Mouse (Mus musculus): ENCODE measurements around the gene Timm8a1. TPM values are rescaled to one million over a fixed set of nuclear protein-coding genes. Genes with fewer than 3 reads are reported as not detected.
A peak's percentile ranks its signal among the peaks of the same experiment; 100 is the strongest.

Timm8a1 gene
- total and polyA plus RNA-seq, 2 experiments: 3.6 to 39.0 TPM

DNA sequence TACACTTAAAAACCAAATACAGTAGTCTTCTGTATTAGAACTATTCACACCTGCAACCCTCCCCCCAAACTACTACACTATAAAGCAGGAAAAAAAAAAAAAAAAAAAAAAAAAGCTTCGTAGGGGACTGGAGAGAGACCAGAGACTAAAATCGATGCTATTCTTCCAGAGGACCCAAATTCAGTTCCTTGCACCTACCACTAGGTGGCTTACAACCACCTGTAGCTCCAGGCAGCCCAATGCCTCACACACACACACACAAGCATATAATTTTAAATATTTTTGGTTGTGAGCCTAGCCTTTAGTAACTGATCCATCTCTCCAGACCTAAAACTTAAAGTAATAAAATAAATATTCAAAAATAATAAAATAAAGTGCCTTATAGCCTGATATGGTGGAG, 32.2 kb downstream of the Timm8a1 start:
- TF ChIP-seq POLR2A (IDR thresholded peaks at IDR 0.05; ENCODE audit: extremely low read depth, insufficient read depth, low read length): no peak
- peak; percentile 49; the same call in 1 of the 2 replicates for TF ChIP-seq CTCF (IDR thresholded peaks at IDR 0.05; ENCODE audit: low read depth, low read length)
- 8% methylated on average over 2 of the region's 2 CpGs for WGBS

GRCm38 (mm10) chrX:134507977-134508376, 33.7 kb downstream of the Timm8a1 start:
- H3K36me3 ChIP-seq (ENCODE audit: control insufficient read depth, insufficient read depth, low read length): no peaks in the 10 kb centered on the region
- no peak overlapping the region for H3K27ac ChIP-seq (replicated peaks; ENCODE audit: insufficient read depth, low read depth, low read length)
- DNase-seq (ENCODE audit: extremely low read depth, low read depth, low spot score): no peak
- H3K9ac ChIP-seq (ENCODE audit: low read depth, low read length): no peak overlapping the region
- H3K4me3 ChIP-seq (ENCODE audit: insufficient read depth, low read depth, low read length): no peak overlapping the region
- 73% methylated on average over 6 of the region's 6 CpGs for WGBS
- H3K4me1 ChIP-seq (ENCODE audit: control insufficient read depth, insufficient read depth, low read length): no peaks in the 10 kb centered on the region
- H3K79me2 ChIP-seq (ENCODE audit: control insufficient read depth, insufficient read depth, low read length): no peaks in the 10 kb centered on the region
- H3K27me3 ChIP-seq (ENCODE audit: control insufficient read depth, insufficient read depth, low read length): no peaks in the 10 kb centered on the region
- TF ChIP-seq POLR2A (IDR thresholded peaks at IDR 0.05; ENCODE audit: extremely low read depth, insufficient read depth, low read length) (no peak), CTCF (IDR thresholded peaks at IDR 0.05; ENCODE audit: low read depth, low read length) (no peak)

More for the DNA sequence above, 32.2 kb downstream of the Timm8a1 start:
- H3K36me3 ChIP-seq (ENCODE audit: control insufficient read depth, insufficient read depth, low read length): no peaks in the 10 kb centered on the region
- no peak overlapping the region for H3K4me3 ChIP-seq (ENCODE audit: insufficient read depth, low read depth, low read length)
- H3K4me1 ChIP-seq (ENCODE audit: control insufficient read depth, insufficient read depth, low read length): no peaks in the 10 kb centered on the region
- H3K27me3 ChIP-seq (ENCODE audit: control insufficient read depth, insufficient read depth, low read length): no peaks in the 10 kb centered on the region
- H3K27ac ChIP-seq (replicated peaks; ENCODE audit: insufficient read depth, low read depth, low read length): no peak overlapping the region
- no peak overlapping the region for H3K9ac ChIP-seq (ENCODE audit: low read depth, low read length)
- no peaks in the 10 kb centered on the region for H3K79me2 ChIP-seq (ENCODE audit: control insufficient read depth, insufficient read depth, low read length)
- peak; percentile 19 for DNase-seq (ENCODE audit: extremely low read depth, low read depth, low spot score)

- H3K27me3 ChIP-seq (ENCODE audit: control insufficient read depth, insufficient read depth, low read length): no peaks in the 10 kb centered on the region
- 82% methylated on average over 8 of the region's 8 CpGs for WGBS
- DNase-seq (ENCODE audit: extremely low read depth, low read depth, low spot score): no peak
- H3K4me1 ChIP-seq (ENCODE audit: control insufficient read depth, insufficient read depth, low read length): no peaks in the 10 kb centered on the region
- H3K4me3 ChIP-seq (ENCODE audit: insufficient read depth, low read depth, low read length): no peak overlapping the region
- no peaks in the 10 kb centered on the region for H3K36me3 ChIP-seq (ENCODE audit: control insufficient read depth, insufficient read depth, low read length)
- H3K79me2 ChIP-seq (ENCODE audit: control insufficient read depth, insufficient read depth, low read length): no peaks in the 10 kb centered on the region
- H3K27ac ChIP-seq (replicated peaks; ENCODE audit: insufficient read depth, low read depth, low read length): no peak overlapping the region
- TF ChIP-seq POLR2A (IDR thresholded peaks at IDR 0.05; ENCODE audit: extremely low read depth, insufficient read depth, low read length) (no peak), CTCF (IDR thresholded peaks at IDR 0.05; ENCODE audit: low read depth, low read length) (no peak)
- no peak overlapping the region for H3K9ac ChIP-seq (ENCODE audit: low read depth, low read length)
Observed at GRCm38 (mm10) chrX:134500651-134501050, 41.0 kb downstream of the Timm8a1 start.

Other genes with a start within 250 kb of the Timm8a1 start
- gene Tmem35a, start 246.6 kb downstream of the Timm8a1 start, total RNA-seq (2014; rRNA removed): 0.18 and 1.1 TPM in 2 replicates
- 0.04 TPM in 2 replicates for gene Tmem35a, start 246.6 kb downstream of the Timm8a1 start, polyA plus RNA-seq (2012; rRNA removed)
- 0.18 and 0.47 TPM in 2 replicates for gene Cenpi, start 233.8 kb downstream of the Timm8a1 start, total RNA-seq (2014; rRNA removed)
- not detected in 2 replicates for gene Cenpi, start 233.8 kb downstream of the Timm8a1 start, polyA plus RNA-seq (2012; rRNA removed)
- gene Drp2, start 137.3 kb downstream of the Timm8a1 start, total RNA-seq (2014; rRNA removed): under 0.01 TPM in 1 of 2 replicates, not detected in the other
- not detected in 2 replicates for gene Drp2, start 137.3 kb downstream of the Timm8a1 start, polyA plus RNA-seq (2012; rRNA removed)
- gene Taf7l, start 65.4 kb downstream of the Timm8a1 start, total RNA-seq (2014; rRNA removed): not detected in 2 replicates
- gene Taf7l, start 65.4 kb downstream of the Timm8a1 start, polyA plus RNA-seq (2012; rRNA removed): not detected in 2 replicates
- gene Btk, start 41.7 kb upstream of the Timm8a1 start, total RNA-seq (2014; rRNA removed): 0.83 and 0.87 TPM in 2 replicates
- gene Btk, start 41.7 kb upstream of the Timm8a1 start, polyA plus RNA-seq (2012; rRNA removed): 0.25 and 0.35 TPM in 2 replicates
- gene Rpl36a, start 43.8 kb upstream of the Timm8a1 start, total RNA-seq (2014; rRNA removed): 349 and 403 TPM in 2 replicates
- gene Rpl36a, start 43.8 kb upstream of the Timm8a1 start, polyA plus RNA-seq (2012; rRNA removed): 77.1 and 85.4 TPM in 2 replicates
- 5.2 and 5.7 TPM in 2 replicates for gene Gla, start 59.3 kb upstream of the Timm8a1 start, total RNA-seq (2014; rRNA removed)
- 1.2 and 1.6 TPM in 2 replicates for gene Gla, start 59.3 kb upstream of the Timm8a1 start, polyA plus RNA-seq (2012; rRNA removed)
- gene Hnrnph2, start 59.3 kb upstream of the Timm8a1 start, total RNA-seq (2014; rRNA removed): 33.6 and 42.8 TPM in 2 replicates
- 6.7 and 9.0 TPM in 2 replicates for gene Hnrnph2, start 59.3 kb upstream of the Timm8a1 start, polyA plus RNA-seq (2012; rRNA removed)
- gene Armcx4, start 144.7 kb upstream of the Timm8a1 start, total RNA-seq (2014; rRNA removed): 0.67 and 1.1 TPM in 2 replicates
- 0.15 and 0.17 TPM in 2 replicates for gene Armcx4, start 144.7 kb upstream of the Timm8a1 start, polyA plus RNA-seq (2012; rRNA removed)
- gene Armcx1, start 176.1 kb upstream of the Timm8a1 start, total RNA-seq (2014; rRNA removed): 2.3 and 3.3 TPM in 2 replicates
- gene Armcx1, start 176.1 kb upstream of the Timm8a1 start, polyA plus RNA-seq (2012; rRNA removed): 0.47 and 0.64 TPM in 2 replicates
- 0.55 and 0.87 TPM in 2 replicates for gene Armcx6, start 209.6 kb upstream of the Timm8a1 start, total RNA-seq (2014; rRNA removed)
- gene Armcx6, start 209.6 kb upstream of the Timm8a1 start, polyA plus RNA-seq (2012; rRNA removed): 0.18 TPM in 1 of 2 replicates, not detected in the other
- 8.7 and 10.6 TPM in 2 replicates for gene Armcx3, start 214.7 kb upstream of the Timm8a1 start, total RNA-seq (2014; rRNA removed)
- gene Armcx3, start 214.7 kb upstream of the Timm8a1 start, polyA plus RNA-seq (2012; rRNA removed): 1.4 and 2.3 TPM in 2 replicates